Comparison of ENCODE assay signal across 12 mouse cellular contexts in the genomic region with DNA sequence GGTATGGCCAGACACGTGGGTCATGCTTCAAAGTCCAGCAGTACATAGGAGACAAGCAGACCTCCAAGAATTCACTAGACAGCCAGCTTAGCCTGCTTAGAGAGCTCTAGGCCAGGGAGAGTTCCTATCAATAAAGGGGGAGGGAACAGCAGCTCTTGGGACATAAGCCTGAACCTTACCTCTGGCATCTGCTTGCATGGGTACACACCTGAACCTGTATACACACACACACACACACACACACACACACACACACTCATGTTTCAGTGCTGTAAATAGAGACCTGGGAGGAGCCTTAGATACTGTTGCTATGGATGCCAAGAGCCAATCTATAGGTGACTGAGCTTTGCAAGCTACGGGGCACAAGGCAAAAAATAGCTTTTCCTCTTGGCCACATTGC.
DNase-seq lines count a peak whose midpoint lies in the region; ATAC-seq and TF ChIP-seq lines count a peak whose summit lies in the region.
"Had no signal": no experiment of that assay in that cellular context is flagged by ENCODE, and none has a peak within 500 bp of the region (broad histone marks: within the 10 kb centered on the region; RNA-seq: fewer than 3 reads in every experiment).

No protein-coding gene starts in this region.

- H3K4me2 ChIP-seq in hindbrain, embryonic 15.5 days: no peak overlapping the region
- no peak overlapping the region for H3K4me2 ChIP-seq in hindbrain, embryonic 12.5 days (replicated peaks)
- H3K4me2 ChIP-seq in midbrain, embryonic 16.5 days (ENCODE audit: low read length): no peak overlapping the region
- H3K4me2 ChIP-seq in midbrain, embryonic 13.5 days (replicated peaks): no peak overlapping the region
- no peak overlapping the region for H3K4me2 ChIP-seq in forebrain, embryonic 14.5 days (ENCODE audit: low read length)
- H3K4me2 ChIP-seq in intestine, postnatal 0 days (replicated peaks; ENCODE audit: low read depth): no peak overlapping the region
- H3K4me2 ChIP-seq: heart, embryonic 11.5 days; limb, embryonic 15.5 days; lung, embryonic 14.5 days; neural tube, embryonic 13.5 days had no signal

- no peak overlapping the region for H3K9ac ChIP-seq in hindbrain, embryonic 15.5 days
- no peak overlapping the region for H3K9ac ChIP-seq in hindbrain, embryonic 12.5 days
- no peak overlapping the region; the same call in 1 of the 2 replicates for H3K9ac ChIP-seq in midbrain, embryonic 16.5 days (ENCODE audit: low read depth, low read length)
- no peak overlapping the region for H3K9ac ChIP-seq in midbrain, embryonic 13.5 days (replicated peaks)
- H3K9ac ChIP-seq in forebrain, embryonic 14.5 days (ENCODE audit: low read length): no peak overlapping the region
- no peak overlapping the region for H3K9ac ChIP-seq in intestine, postnatal 0 days (ENCODE audit: low read depth, low read length)
- H3K9ac ChIP-seq: limb, embryonic 15.5 days; lung, embryonic 14.5 days; neural tube, embryonic 13.5 days had no signal

- peaks cover 7% of the 10 kb centered on the region for H3K4me1 ChIP-seq in hindbrain, embryonic 15.5 days (replicated peaks)
- peaks cover 4% of the 10 kb centered on the region; the same call in 1 of the 2 replicates for H3K4me1 ChIP-seq in hindbrain, embryonic 12.5 days
- H3K4me1 ChIP-seq in midbrain, embryonic 16.5 days (ENCODE audit: control insufficient read depth, insufficient read depth, low read length): peaks cover 4% of the 10 kb centered on the region; the same call in 1 of the 2 replicates
- peaks cover 6% of the 10 kb centered on the region for H3K4me1 ChIP-seq in midbrain, embryonic 13.5 days (replicated peaks)
- peaks cover 5% of the 10 kb centered on the region for H3K4me1 ChIP-seq in forebrain, embryonic 14.5 days (ENCODE audit: control insufficient read depth, insufficient read depth, low read length)
- H3K4me1 ChIP-seq in intestine, postnatal 0 days (replicated peaks; ENCODE audit: control insufficient read depth, insufficient read depth, low read length): no peaks in the 10 kb centered on the region

- TF ChIP-seq CTCF in intestine, postnatal 0 days (IDR thresholded peaks at IDR 0.05; ENCODE audit: low read depth): no peak

- H3K4me3 ChIP-seq in hindbrain, embryonic 15.5 days: no peak overlapping the region
- no peak overlapping the region for H3K4me3 ChIP-seq in hindbrain, embryonic 12.5 days
- H3K4me3 ChIP-seq in midbrain, embryonic 16.5 days (ENCODE audit: low read depth, low read length): no peak overlapping the region
- H3K4me3 ChIP-seq in midbrain, embryonic 13.5 days (replicated peaks): no peak overlapping the region
- H3K4me3 ChIP-seq in forebrain, embryonic 14.5 days (ENCODE audit: low read depth, low read length): no peak overlapping the region
- no peak overlapping the region for H3K4me3 ChIP-seq in intestine, postnatal 0 days (ENCODE audit: low read depth, low read length)
- H3K4me3 ChIP-seq: erythroblast, embryonic 14.5 days; limb, embryonic 15.5 days; neural tube, embryonic 13.5 days had no signal

- H3K36me3 ChIP-seq in hindbrain, embryonic 15.5 days: no peaks in the 10 kb centered on the region
- H3K36me3 ChIP-seq in hindbrain, embryonic 12.5 days: no peaks in the 10 kb centered on the region
- H3K36me3 ChIP-seq in midbrain, embryonic 16.5 days (ENCODE audit: control insufficient read depth, insufficient read depth, low read length): no peaks in the 10 kb centered on the region
- H3K36me3 ChIP-seq in midbrain, embryonic 13.5 days: no peaks in the 10 kb centered on the region
- no peaks in the 10 kb centered on the region for H3K36me3 ChIP-seq in forebrain, embryonic 14.5 days (ENCODE audit: control insufficient read depth, insufficient read depth, low read length)
- no peaks in the 10 kb centered on the region for H3K36me3 ChIP-seq in intestine, postnatal 0 days (ENCODE audit: control insufficient read depth, insufficient read depth)
- H3K36me3 ChIP-seq: limb, embryonic 15.5 days; neural tube, embryonic 13.5 days had no signal

- H3K27ac ChIP-seq in hindbrain, embryonic 15.5 days (replicated peaks): 0 out of 2 replicates have a peak overlapping the region, but pooled peaks have one; percentile 25
- H3K27ac ChIP-seq in hindbrain, embryonic 12.5 days: no peak overlapping the region
- no peak overlapping the region for H3K27ac ChIP-seq in midbrain, embryonic 16.5 days (ENCODE audit: low read length)
- H3K27ac ChIP-seq in midbrain, embryonic 13.5 days: no peak overlapping the region
- H3K27ac ChIP-seq in forebrain, embryonic 14.5 days (ENCODE audit: low read depth, low read length): no peak overlapping the region
- no peak overlapping the region for H3K27ac ChIP-seq in intestine, postnatal 0 days (ENCODE audit: low read depth, low read length)
- H3K27ac ChIP-seq: limb, embryonic 15.5 days; neural tube, embryonic 13.5 days had no signal

- 0 out of 2 replicates have a peak, but pooled peaks have one; percentile 19 for ATAC-seq in hindbrain, embryonic 15.5 days (ENCODE audit: low FRiP score, low read depth)
- ATAC-seq in hindbrain, embryonic 12.5 days (ENCODE audit: low FRiP score): no peak
- ATAC-seq in midbrain, embryonic 16.5 days: peak; percentile 58
- ATAC-seq in midbrain, embryonic 13.5 days: no peak
- 0 out of 2 replicates have a peak, but pooled peaks have one; percentile 20 for ATAC-seq in forebrain, embryonic 14.5 days
- 0 out of 2 replicates have a peak, but pooled peaks have one; percentile 19 for ATAC-seq in intestine, postnatal 0 days

- no peak for DNase-seq in forebrain, embryonic 14.5 days (ENCODE audit: low spot score)
- no peak for DNase-seq in layer of hippocampus, adult 18-20 months (ENCODE audit: low spot score in 2 of 2)

- H3K9me3 ChIP-seq in hindbrain, embryonic 15.5 days: no peaks in the 10 kb centered on the region
- no peaks in the 10 kb centered on the region for H3K9me3 ChIP-seq in hindbrain, embryonic 12.5 days (replicated peaks)
- H3K9me3 ChIP-seq in midbrain, embryonic 16.5 days (replicated peaks; ENCODE audit: control insufficient read depth, low read length, poor library complexity, severe bottlenecking): no peaks in the 10 kb centered on the region
- no peaks in the 10 kb centered on the region for H3K9me3 ChIP-seq in midbrain, embryonic 13.5 days
- H3K9me3 ChIP-seq in forebrain, embryonic 14.5 days (replicated peaks; ENCODE audit: control insufficient read depth, low read length): no peaks in the 10 kb centered on the region
- H3K9me3 ChIP-seq in intestine, postnatal 0 days (ENCODE audit: control insufficient read depth): no peaks in the 10 kb centered on the region
- H3K9me3 ChIP-seq: limb, embryonic 15.5 days; neural tube, embryonic 13.5 days had no signal

- no peaks in the 10 kb centered on the region for H3K27me3 ChIP-seq in hindbrain, embryonic 15.5 days
- H3K27me3 ChIP-seq in hindbrain, embryonic 12.5 days: no peaks in the 10 kb centered on the region
- H3K27me3 ChIP-seq in midbrain, embryonic 16.5 days (ENCODE audit: control insufficient read depth, insufficient read depth, low read depth, low read length): no peaks in the 10 kb centered on the region
- H3K27me3 ChIP-seq in midbrain, embryonic 13.5 days: no peaks in the 10 kb centered on the region
- no peaks in the 10 kb centered on the region for H3K27me3 ChIP-seq in forebrain, embryonic 14.5 days (replicated peaks; ENCODE audit: control insufficient read depth, insufficient read depth, low read length)
- H3K27me3 ChIP-seq in intestine, postnatal 0 days (replicated peaks; ENCODE audit: control insufficient read depth, insufficient read depth, low read length): no peaks in the 10 kb centered on the region
- H3K27me3 ChIP-seq: limb, embryonic 15.5 days; neural tube, embryonic 13.5 days had no signal

- 69% methylated on average over 2 of the region's 2 CpGs for WGBS in hindbrain, embryonic 15.5 days
- WGBS in hindbrain, embryonic 12.5 days: 74% methylated on average over 2 of the region's 2 CpGs
- WGBS in midbrain, embryonic 16.5 days: 70% methylated on average over 2 of the region's 2 CpGs
- 75% methylated on average over 2 of the region's 2 CpGs for WGBS in midbrain, embryonic 13.5 days
- WGBS in forebrain, embryonic 14.5 days: 66% methylated on average over 2 of the region's 2 CpGs
- WGBS in intestine, postnatal 0 days: 60% methylated on average over 2 of the region's 2 CpGs

Comparison
In these comparisons a context has a peak if more than half of its experiments do, and no peak if none do; other contexts are left out.
1. ATAC-seq: peak in hindbrain, embryonic 15.5 days (single experiment), midbrain, embryonic 16.5 days (single experiment), forebrain, embryonic 14.5 days (single experiment) and intestine, postnatal 0 days (single experiment); none in hindbrain, embryonic 12.5 days (single experiment) and midbrain, embryonic 13.5 days (single experiment).